Mouse (Mus musculus) kidney, postnatal 0 days (tissue): Measurements from ENCODE around the gene Zfp931. TPM values are rescaled to one million over a fixed set of nuclear protein-coding genes. Genes with fewer than 3 reads are reported as not detected.
A peak's percentile ranks its signal among the peaks of the same experiment; 100 is the strongest.
"Not testable (repeated sequence)": the region's sequence is repeated elsewhere in the genome, so short reads cannot be mapped to it uniquely, and the experiment has no call there.

Source experiments
- ATAC-seq: fragments of 200-750 bp; cut with Nextera tagmentation; replicated peaks from 2 replicates; pipeline ENCODE4 v1.8.0; 2017; ENCODE audit warnings: low read depth, moderate number of reproducible peaks, moderate TSS enrichment, moderate library complexity; ENCODE audit not compliant: low FRiP score
- DNase-seq: peaks from one replicate; pipeline ENCODE4 v3.0.0-alpha.2; 2016; ENCODE audit warnings: low spot score
- H3K27ac ChIP-seq: fragments of 300-500 bp; sonication (generic); 2 replicates; pipeline ENCODE4 v1.5.1; 2014; ENCODE audit warnings: mild to moderate bottlenecking
- H3K27me3 ChIP-seq: fragments of 300-500 bp; sonication (generic); 2 replicates; pipeline ENCODE4 v1.6.1; 2014; ENCODE audit warnings: low read length, mixed read lengths; ENCODE audit not compliant: insufficient read depth
- H3K36me3 ChIP-seq: fragments of 300-500 bp; sonication (generic); 2 replicates; pipeline ENCODE4 v1.6.1; 2014; ENCODE audit warnings: low read length, mixed read lengths; ENCODE audit not compliant: insufficient read depth
- H3K4me1 ChIP-seq: fragments of 300-500 bp; sonication (generic); replicated peaks from 2 replicates; pipeline ENCODE4 v1.6.1; 2014; ENCODE audit warnings: antibody characterized with exemption, low read length, mixed read lengths; ENCODE audit not compliant: insufficient read depth
- H3K4me2 ChIP-seq: fragments of 300-500 bp; sonication (generic); 2 replicates; pipeline ENCODE4 v1.6.1; 2014; ENCODE audit warnings: mild to moderate bottlenecking, low read length, moderate library complexity, mixed read lengths
- H3K4me3 ChIP-seq: fragments of 300-500 bp; sonication (generic); replicated peaks from 2 replicates; pipeline ENCODE4 v1.5.1; 2014; ENCODE audit warnings: low read depth, low read length
- H3K9ac ChIP-seq: fragments of 300-500 bp; sonication (generic); 2 replicates; pipeline ENCODE4 v1.6.1; 2014; ENCODE audit warnings: low read depth, low read length
- H3K9me3 ChIP-seq: fragments of 300-500 bp; sonication (generic); replicated peaks from 2 replicates; pipeline ENCODE4 v1.6.1; 2016; ENCODE audit warnings: low read length, inconsistent platforms, mixed read lengths
- CTCF ChIP-seq: IDR thresholded peaks from 2 replicates; pipeline ENCODE4 v1.5.1; 2016; ENCODE audit warnings: antibody characterized with exemption, low read depth, mild to moderate bottlenecking, moderate library complexity
- WGBS: fragments of 180-500 bp; shearing (Covaris S2); extraction: QIAGEN DNeasy Blood & Tissue Kit; methylation state at CpG from one replicate; pipeline ENCODE4 v1.1.7; 2014; 5-methylcytosine and 5-hydroxymethylcytosine counted together
- polyA plus RNA-seq: library from polyadenylated mRNA; unstranded; fragments of >200 nt; fragmentation: Nextera tagmentation; extraction: Ambion mirVana; gene quantifications from 2 replicates; pipeline ENCODE4 v1.2.1, GENCODE M21; 2015

Zfp931 gene
- polyA plus RNA-seq, 1 experiment from 2014 or later, result 16.9 TPM

GRCm38 (mm10) chr2:178098021-178098420 is 19.7 kb upstream of the Zfp931 start:
- Histone ChIP-seq H3K27ac (no peak overlapping the region), H3K9me3 (no peaks in the 10 kb centered on the region), H3K9ac (no peak overlapping the region), H3K4me2 (no peak overlapping the region), H3K4me1 (no peaks in the 10 kb centered on the region), H3K4me3 (no peak overlapping the region), H3K36me3 (no peaks in the 10 kb centered on the region), H3K27me3 (no peaks in the 10 kb centered on the region)
- no peak for ATAC-seq
- DNase-seq, result peak; percentile 58
- TF ChIP-seq CTCF, result peak; percentile 75
- 9% methylated on average over 2 of the region's 2 CpGs for WGBS

GRCm38 (mm10) chr2:178089586-178089985 is 11.3 kb upstream of the Zfp931 start:
- no peak overlapping the region for H3K4me2 ChIP-seq
- TF ChIP-seq CTCF, result no peak
- H3K9ac ChIP-seq, result no peak overlapping the region
- no peaks in the 10 kb centered on the region for H3K4me1 ChIP-seq
- ATAC-seq (no peak), DNase-seq (no peak)
- no peaks in the 10 kb centered on the region for H3K36me3 ChIP-seq
- no peak overlapping the region for H3K4me3 ChIP-seq
- no peaks in the 10 kb centered on the region for H3K9me3 ChIP-seq
- no peaks in the 10 kb centered on the region for H3K27me3 ChIP-seq
- no peak overlapping the region for H3K27ac ChIP-seq

GRCm38 (mm10) chr2:178058195-178058594 is 20.1 kb downstream of the Zfp931 start:
- no peak overlapping the region for H3K4me2 ChIP-seq
- ATAC-seq (no peak), DNase-seq (peak; percentile 44)
- TF ChIP-seq CTCF, result peak; percentile 85
- WGBS, result 12% methylated on average over 1 of the region's 1 CpGs
- no peaks in the 10 kb centered on the region for H3K4me1 ChIP-seq
- no peak overlapping the region for H3K9ac ChIP-seq
- no peaks in the 10 kb centered on the region for H3K36me3 ChIP-seq
- H3K9me3 ChIP-seq, result no peaks in the 10 kb centered on the region
- no peak overlapping the region for H3K4me3 ChIP-seq
- no peaks in the 10 kb centered on the region for H3K27me3 ChIP-seq
- H3K27ac ChIP-seq, result no peak overlapping the region

GRCm38 (mm10) chr2:178027601-178028000 is 50.7 kb downstream of the Zfp931 start:
- not testable (repeated sequence) for H3K27ac ChIP-seq, H3K9ac ChIP-seq, H3K4me1 ChIP-seq, DNase-seq, H3K4me3 ChIP-seq, H3K27me3 ChIP-seq, H3K4me2 ChIP-seq, H3K36me3 ChIP-seq, H3K9me3 ChIP-seq, ATAC-seq
- 90% methylated on average over 2 of the region's 3 CpGs for WGBS

GRCm38 (mm10) chr2:178023861-178024260 is 54.4 kb downstream of the Zfp931 start:
- Histone ChIP-seq H3K4me3 (peak overlapping the region; percentile 58), H3K4me2 (peak overlapping the region; percentile 51), H3K9ac (peak overlapping the region; percentile 47; the same call in 1 of the 2 replicates)
- ATAC-seq, H3K4me1 ChIP-seq, H3K27me3 ChIP-seq, H3K9me3 ChIP-seq, DNase-seq, H3K36me3 ChIP-seq, H3K27ac ChIP-seq: not testable (repeated sequence)
- WGBS, result 10% methylated on average over 2 of the region's 2 CpGs

- 1% methylated on average over 13 of the region's 15 CpGs for whole genome bisulfite sequencing
- DNase-seq, result peak; percentile 41
- not testable (repeated sequence) for H3K9me3 ChIP-seq, H3K36me3 ChIP-seq, H3K27me3 ChIP-seq, ATAC-seq, H3K27ac ChIP-seq, H3K4me1 ChIP-seq
- Histone ChIP-seq H3K9ac (peak within 1 kb of the TSS; percentile 47; the same call in 1 of the 2 replicates), H3K4me2 (peak within 1 kb of the TSS; percentile 51), H3K4me3 (peak within 1 kb of the TSS; percentile 58)
These were observed 55.2 kb downstream of the Zfp931 start, which contains the start of gene Zfp971 for GRCm38 (mm10) chr2:178023011-178023611. TSS of gene Zfp971 (plus strand) at chr2:178023284.

GRCm38 (mm10) chr2:178020773-178021172 is 57.5 kb downstream of the Zfp931 start:
- H3K4me1 ChIP-seq, H3K27me3 ChIP-seq, H3K9ac ChIP-seq, ATAC-seq, H3K4me2 ChIP-seq, H3K36me3 ChIP-seq, H3K27ac ChIP-seq, H3K4me3 ChIP-seq, H3K9me3 ChIP-seq: not testable (repeated sequence)
- DNase-seq, result peak; percentile 1
- WGBS, result 85% methylated on average over 8 of the region's 8 CpGs

GRCm38 (mm10) chr2:178019486-178019885 is 58.8 kb downstream of the Zfp931 start:
- H3K4me1 ChIP-seq, H3K36me3 ChIP-seq, DNase-seq, H3K9me3 ChIP-seq, H3K4me3 ChIP-seq, H3K4me2 ChIP-seq, ATAC-seq, H3K9ac ChIP-seq, H3K27me3 ChIP-seq, H3K27ac ChIP-seq: not testable (repeated sequence)
- 81% methylated on average over 3 of the region's 3 CpGs for WGBS
